Mouse (Mus musculus): Measurements from ENCODE around the gene Anxa4.
A peak's percentile ranks its signal among the peaks of the same experiment; 100 is the strongest.

The Anxa4 gene

DNA sequence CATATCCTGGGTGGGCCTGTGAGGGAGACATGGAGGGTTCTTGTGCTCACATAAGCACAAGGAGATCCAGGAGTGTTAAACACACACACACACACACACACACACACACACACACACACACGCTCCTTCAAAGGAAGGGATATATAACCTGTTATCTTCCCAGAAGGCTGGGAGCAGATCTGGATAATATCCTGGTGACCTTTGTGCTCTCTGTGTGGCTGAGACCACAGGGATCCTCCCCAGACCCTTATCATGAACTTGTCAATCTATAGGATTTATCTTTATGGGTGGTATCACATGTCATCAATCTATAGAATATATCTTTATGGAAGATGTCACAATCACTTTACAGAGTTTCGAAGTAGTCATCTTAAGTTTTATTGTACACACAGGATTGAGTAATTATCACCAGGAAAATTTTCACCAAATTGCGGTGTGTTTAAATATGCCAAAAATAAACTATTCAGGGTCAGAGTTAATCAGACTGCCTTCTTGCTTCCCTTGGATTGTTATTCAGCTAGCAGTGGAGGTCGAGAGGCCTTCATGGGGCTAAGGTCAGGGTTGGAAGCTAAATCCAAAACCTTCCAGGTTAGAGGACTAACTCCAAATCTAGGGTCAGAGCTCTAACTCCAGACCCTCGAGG, 40.4 kb downstream of the Anxa4 start:
- no peak for DNase-seq (ENCODE audit: low read depth, low spot score)

DNA sequence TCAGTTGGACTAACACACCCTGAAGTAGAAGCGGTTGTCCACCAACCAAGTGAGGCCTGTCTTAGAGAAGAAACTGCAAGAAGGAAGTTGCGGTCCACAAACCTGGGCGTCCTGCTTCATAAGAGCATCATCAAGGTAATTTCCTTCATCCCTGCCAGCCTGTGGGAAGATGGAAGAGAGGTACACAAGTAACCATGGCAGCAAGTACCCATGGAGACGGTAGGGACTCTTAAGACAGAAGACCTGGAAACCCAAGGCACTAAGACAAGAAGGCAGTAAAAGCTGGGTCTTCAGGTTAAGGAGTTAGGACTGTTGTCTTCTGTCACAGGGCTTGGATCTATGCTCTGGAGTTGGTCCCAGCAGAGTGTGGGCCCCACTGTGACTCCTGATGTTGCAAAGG, 42.4 kb downstream of the Anxa4 start:
- DNase-seq (ENCODE audit: low read depth, low spot score): no peak

DNA sequence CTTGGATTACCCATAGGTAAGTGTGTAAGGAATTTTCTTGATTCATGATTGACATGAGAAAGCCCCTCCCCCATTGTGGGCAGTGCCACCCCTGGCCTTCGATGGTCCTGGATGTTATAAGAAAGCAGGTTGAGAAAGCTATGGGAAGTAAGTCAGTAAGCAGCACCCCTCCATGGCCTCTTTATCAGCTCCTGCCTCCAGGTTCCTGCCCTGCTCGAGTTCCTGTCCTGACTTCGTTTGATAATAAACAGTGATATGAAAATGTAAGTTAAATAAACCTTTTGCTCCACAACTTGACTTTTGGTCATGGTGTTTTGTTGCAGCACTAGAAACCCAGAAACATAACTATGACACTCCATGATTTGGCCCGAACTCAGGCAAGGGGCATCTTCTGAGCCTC, 43.6 kb downstream of the Anxa4 start:
- no peak for DNase-seq (ENCODE audit: low read depth, low spot score)

DNA sequence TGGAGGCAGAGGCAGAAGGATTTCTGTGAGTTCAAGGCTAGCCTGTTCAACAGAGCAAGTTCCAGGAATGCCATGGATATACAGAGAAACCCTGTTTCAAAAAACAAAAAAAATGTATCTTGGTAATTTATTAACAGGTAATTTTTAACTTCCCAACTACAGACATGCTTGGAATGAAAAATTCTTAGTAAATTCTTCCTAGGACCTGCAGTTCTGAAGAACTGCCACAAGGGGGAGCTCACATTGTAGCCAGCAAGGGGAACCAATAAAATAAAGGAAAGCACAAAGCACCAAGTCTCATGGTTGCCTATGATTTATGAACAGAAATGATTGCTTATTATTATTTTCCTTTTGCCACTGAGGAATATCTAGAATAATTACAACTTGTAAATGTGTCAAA, 46.2 kb downstream of the Anxa4 start:
- DNase-seq (ENCODE audit: low read depth, low spot score): peak; percentile 45

DNA sequence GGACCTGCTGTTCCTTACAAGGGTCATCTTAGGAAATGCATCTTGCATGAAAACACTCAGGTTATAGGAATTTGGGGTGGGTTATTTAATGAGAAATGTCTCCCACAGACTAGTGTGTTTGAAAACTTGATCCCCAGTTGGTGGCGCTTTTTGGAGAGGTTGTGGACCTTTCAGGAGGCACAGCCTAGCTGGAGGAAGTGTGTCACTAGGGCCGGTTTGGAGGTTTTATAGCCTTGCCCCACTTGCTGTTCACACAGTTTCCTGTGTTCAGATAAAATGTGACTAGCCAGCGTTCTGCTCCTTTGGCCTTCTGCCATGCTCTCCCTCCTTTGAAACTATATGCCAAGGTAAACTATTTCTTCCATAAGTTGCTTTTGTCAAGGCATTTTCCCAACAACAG, 52.7 kb downstream of the Anxa4 start:
- no peak for DNase-seq (ENCODE audit: low read depth, low spot score)

DNA sequence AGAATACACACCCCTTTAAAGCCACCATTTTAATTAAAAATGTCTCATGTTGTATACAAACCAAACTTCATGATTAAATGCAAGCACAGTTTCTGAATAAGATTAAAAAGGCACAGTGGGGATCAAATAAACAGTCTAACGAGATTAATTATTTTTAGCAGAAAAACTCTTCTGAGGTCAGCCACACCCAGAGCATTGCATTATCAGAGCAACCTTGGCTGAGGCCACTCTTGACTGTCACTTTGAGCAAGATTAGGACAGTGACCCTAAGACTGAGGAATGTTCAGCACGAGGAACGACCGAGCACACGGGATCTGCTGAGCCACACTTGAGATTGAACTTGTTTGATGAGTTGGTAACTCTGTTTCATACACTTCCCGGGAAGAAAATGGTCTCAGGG, 56.6 kb downstream of the Anxa4 start:
- no peak for DNase-seq (ENCODE audit: low read depth, low spot score)

DNA sequence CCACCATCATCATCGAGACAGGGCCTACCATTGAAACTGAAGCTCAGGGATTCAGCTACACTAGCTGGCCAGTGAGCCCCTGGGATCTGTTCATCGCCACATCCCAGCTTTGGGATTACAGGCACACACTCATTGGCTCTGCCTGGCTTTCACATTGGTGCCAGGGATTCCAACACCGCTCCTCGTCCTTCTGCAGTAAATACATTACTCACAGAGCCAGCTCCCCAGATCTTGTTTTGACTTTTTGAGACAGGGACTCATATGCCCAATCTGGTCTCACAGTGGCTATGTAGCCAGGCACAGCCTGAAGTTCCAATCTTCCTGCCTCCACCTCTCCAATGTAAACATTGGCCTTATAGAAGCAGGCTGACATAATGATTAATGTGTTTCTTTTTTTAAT, 57.1 kb downstream of the Anxa4 start:
- no peak for DNase-seq (ENCODE audit: low read depth, low spot score)

DNA sequence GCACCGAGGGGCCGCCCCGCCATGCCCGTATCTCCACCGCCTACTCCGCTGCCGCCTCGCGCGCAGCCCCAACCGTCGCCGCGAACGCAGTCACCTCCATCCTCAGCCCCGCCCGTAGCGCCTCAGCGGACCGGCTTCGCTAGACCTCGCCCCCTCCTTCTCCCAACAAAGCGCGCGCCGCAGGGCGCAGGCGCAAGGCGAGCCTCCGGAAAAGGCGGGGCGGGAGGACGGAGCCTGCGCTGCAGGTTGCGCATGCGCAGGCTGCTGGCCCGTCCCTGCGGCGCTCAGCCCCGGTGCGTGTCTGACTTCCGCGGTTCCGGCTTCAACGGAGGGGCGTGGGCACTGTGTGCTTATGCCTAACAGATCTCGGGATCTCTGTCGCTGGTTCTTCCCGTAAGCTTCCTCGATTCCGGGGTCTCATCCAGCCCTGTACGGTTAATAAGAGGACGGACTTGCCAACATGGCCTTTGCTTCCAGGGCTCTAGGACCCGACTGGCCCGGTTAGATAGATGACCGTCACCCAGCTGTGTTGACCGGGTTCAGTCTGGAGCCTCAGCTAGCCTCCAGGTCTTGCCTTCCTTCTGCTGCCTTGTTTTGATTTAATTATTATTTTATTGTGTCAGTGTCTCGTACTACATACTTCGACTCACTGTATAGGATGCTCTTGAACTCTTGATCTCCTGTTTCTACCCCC, 60.1 kb downstream of the Anxa4 start, which contains the start of gene Gmcl1:
Gene Gmcl1, minus strand, starts transcription at position 201 of the 694 bp plus-strand sequence.
- DNase-seq (ENCODE audit: low read depth, low spot score): peak; percentile 95

DNA sequence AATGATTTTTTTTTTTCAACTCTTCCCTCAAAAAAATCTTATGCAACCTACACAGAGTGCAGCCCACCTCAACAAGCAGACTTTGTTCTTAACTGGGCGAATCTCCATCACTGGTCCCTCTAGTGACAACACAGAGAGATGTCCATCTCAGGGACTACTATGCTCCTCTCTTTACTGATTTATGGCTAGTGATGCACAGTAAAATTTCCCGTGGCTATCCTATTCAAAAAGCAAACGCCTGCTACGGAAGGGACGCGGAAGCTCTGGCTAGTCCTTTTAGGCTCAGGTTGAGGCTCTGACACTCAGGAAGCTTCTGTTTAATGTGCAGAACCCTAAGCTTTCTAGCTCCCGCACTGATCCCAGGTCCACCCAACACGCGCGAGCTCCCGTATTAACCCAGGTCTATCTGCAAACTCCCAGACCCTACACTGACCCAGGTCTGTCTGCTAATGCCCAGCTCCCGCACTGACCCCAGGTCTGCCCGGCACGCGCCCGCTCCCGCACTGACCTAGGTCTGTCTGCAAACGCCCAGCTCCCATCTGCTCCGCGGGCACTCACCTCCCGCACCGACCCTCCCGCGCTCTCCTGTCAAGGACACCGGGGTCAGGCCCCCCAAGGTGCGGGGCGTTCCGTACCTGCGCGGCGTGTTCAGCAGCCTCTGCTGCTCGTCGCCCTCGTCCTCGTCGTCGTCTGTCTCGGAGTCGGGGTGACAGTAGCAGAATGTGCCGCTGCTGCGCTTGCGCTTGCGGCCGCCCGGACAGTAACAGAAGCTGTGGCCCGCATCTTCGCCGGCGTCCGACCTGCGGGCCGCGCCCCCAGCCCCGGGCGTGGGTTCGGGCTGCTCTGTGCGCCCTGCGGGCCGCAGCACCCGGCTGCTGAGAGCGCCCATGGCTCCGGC, 60.9 kb downstream of the Anxa4 start:
- peak; percentile 36 for DNase-seq (ENCODE audit: low read depth, low spot score)

DNA sequence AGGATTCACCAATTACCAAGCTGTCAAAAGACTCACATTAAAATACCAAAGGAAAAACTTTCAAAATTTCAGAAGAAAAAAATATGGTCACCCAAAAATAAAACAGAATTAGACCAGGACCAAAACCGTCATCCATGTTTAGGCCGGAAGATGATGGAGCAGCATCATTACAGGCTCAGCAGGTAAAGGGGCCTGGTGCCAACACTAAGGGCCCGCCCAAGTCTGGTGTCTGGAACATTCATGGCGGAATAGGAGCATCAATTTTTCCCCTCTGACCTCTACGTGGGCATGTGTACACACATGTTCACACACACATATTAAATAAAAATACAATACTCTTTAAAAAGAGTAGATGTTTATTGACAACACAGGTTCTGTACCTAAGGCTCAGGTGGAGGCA, 64.7 kb downstream of the Anxa4 start:
- no peak for DNase-seq (ENCODE audit: low read depth, low spot score)

DNA sequence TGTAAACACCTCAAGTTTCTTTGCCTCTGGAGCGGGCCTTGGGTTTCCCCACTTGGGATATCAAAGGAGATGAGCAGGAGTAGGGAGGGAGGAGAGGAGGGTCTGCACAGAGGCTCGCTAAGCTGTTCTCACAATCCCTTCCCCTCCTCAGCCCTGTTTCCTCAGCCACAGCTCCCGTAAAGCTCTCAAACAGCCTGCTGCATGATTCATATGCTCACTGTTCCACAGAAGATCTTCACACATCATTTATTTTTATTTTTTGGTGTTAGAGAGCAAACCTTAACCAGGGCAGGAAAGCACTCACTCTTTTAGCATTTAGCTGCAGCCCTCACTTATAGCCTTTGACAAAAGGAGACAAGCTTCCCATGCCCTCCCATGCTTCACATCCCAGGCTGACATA, 71.4 kb downstream of the Anxa4 start:
- no peak for DNase-seq (ENCODE audit: low read depth, low spot score)

DNA sequence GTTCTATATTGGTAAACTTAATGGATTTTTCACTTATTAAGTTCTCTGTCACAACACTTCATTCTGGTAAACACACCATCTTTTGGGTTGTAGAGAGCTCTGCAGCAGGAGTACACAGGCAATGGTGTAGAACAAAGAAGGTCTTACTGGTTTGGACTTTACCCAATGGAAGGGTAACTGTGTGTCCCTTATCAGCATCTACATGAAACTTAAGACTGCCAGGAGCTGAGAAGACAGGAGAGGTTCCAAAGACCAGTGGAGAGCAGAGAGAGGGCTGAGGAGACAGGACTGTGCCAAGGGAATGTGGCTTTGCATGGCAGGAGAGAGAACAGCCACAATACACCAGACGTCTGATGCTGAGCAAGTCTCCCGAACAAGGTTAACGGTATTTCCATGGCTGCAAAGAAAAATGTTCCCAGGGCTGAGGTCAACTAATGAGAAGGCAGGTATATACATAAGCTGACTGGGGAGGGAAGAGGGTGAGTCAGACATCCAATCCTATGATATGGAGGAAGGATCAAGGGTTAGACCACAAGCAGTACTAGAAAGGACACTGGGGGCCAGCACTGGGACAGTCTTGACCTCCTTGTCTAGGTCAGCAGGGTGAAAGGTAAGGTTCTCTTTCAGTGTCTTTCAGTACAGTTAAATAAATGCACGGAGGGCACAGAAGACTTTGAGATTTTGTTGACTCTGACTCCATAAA, 85.2 kb downstream of the Anxa4 start:
- no peak for DNase-seq (ENCODE audit: low read depth, low spot score)

DNA sequence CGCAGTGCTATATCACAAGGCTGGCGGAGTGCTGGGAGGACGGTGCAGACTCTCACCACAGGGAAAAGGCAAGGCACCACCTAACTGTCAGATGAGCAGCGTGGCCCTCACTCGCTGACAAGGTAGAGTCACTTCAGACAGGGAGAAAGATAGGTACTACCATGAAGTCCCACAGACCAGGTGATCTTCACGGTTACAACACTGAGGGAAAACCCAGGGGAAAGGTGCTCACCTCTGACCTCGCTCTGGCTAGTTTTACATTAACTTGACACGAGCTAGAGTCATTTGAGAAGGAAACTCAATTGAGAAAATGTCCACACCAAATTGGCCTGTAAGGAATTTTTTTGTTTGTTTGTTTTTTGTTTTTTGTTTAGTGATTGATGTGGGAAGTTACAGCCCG, 90.8 kb downstream of the Anxa4 start:
- no peak for DNase-seq (ENCODE audit: low read depth, low spot score)

DNA sequence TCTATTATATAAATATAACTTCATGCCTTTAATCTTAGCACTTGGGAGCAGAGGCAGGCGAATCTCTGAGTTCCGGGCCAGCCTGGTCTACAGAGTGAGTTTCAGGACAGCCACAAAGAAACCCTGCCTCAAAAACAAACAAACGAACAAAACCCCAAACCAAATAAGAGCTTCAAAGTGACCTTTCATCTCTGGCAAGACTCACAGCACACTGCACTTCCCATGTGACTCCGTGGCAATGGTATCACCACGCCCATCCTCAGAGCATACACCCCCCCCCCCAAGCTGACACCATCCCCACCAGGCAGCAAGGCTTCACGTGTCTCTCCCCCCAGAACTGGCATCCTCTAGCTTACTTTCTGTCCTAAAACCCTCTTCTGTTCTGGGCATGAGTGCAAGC, 95.5 kb downstream of the Anxa4 start:
- no peak for DNase-seq (ENCODE audit: low read depth, low spot score)

DNA sequence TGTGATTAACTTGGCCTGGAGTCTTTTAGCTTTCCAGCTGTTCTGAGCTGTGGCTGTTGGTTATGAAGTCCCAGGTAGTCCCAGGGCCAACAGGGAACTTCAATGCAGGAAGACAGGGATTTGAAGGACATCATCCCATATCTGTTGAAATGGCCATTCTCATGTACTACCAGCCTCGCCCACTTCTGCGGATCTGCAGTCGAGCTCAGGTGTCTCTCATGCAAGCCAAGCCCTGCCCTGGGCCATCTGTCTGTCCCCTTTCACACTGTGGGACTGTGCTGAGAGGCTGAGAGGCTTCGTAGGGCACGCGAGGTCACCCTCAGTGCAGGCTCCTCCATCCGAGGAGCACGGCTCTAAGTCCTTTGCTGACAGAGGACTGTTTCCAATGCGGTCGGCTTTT, 97.2 kb downstream of the Anxa4 start:
- DNase-seq (ENCODE audit: low read depth, low spot score): no peak

DNA sequence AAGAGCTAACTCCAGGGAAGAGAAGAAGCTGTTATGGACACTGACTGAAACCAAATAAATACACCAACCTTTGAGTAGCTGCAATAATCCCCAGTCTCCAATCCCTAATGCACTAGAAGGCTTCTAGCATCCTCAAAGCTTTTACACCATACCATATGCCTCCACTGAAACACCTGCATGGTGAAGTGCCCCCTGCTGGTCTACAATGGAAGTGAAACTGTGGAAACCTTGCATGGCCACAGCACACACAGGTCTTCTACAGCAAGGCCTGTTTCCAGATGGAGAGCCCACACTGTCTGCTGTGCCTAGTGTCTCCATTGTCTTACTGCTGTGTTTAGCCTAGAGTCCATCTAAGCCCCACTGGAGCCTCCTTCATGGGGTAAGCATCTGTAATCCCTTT, 98.9 kb downstream of the Anxa4 start:
- DNase-seq (ENCODE audit: low read depth, low spot score): peak; percentile 54

DNA sequence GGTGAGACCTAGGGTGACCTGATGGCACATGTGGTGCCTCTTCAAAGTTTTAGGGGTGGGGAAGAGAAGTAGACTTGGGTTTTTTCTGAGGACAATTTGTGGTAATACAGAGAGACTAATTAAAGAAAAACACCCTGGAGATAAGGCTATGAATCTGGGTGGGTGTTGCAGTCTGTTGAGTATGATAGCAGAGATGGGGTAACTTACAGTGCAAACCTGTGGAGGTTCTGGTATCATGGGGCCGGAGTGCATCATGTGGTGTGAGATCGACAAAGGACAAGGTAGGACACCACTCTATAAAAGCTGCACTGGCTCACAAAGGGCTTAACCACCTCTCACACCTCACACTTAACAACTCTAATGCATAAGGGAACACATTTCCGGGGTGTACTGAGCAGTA, 103.7 kb downstream of the Anxa4 start:
- no peak for DNase-seq (ENCODE audit: low read depth, low spot score)

DNA sequence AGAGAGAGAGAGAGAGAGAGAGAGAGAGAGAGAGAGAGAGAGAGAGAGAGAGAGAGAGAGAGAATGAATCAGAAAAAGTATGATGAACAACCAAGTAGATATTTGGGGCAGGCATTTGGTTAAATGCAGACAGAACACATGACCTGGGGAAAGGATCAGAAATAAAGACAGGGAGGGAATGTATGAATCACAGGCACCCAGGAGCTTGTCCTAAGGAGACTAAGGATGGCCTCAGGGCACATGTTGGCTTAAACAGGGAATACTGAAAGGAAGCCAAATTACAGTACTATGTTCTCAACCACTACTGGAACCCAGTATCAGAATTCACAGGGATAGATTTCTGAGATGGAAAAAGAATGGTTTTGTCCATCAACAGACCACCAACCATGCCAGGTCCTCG, 106.4 kb downstream of the Anxa4 start:
- DNase-seq (ENCODE audit: low read depth, low spot score): no peak

Measured in c-Kit-negative CD71-positive TER-119-positive erythroid progenitor cells, embryonic 14.5 days (primary cell).